ENCODE assay signal across 7 mouse cellular contexts in genomic region chr13:81426896-81427755, GRCm38 (mm10).
DNase-seq lines count a peak whose midpoint lies in the region; ATAC-seq and TF ChIP-seq lines count a peak whose summit lies in the region.

No protein-coding gene starts in this region.

- 75% methylated on average over 15 of the region's 15 CpGs for WGBS in limb, embryonic 14.5 days

- DNase-seq in spleen, postnatal 10 days (ENCODE audit: low spot score in 2 of 2), result peak; percentile 8 to 43
- no peak for DNase-seq in spleen, adult 12 weeks (ENCODE audit: low spot score)
- peak; percentile 80 for DNase-seq in adrenal gland, postnatal 10 days
- peak; percentile 49 for DNase-seq in embryo, embryonic 9.5 days (ENCODE audit: extremely low spot score)
- DNase-seq in induced T-regulatory cell, adult 2 months (ENCODE audit: low read depth), result peak; percentile 64
- peak; percentile 65 for DNase-seq in limb, embryonic 14.5 days (ENCODE audit: low spot score)
- peak; percentile 44 for DNase-seq in retina, adult 2 months (ENCODE audit: low read depth, low spot score)

- no peak overlapping the region for H3K4me2 ChIP-seq in limb, embryonic 14.5 days (replicated peaks; ENCODE audit: low read depth, low read length, severe bottlenecking)

- H3K9me3 ChIP-seq in limb, embryonic 14.5 days (ENCODE audit: control insufficient read depth, low read length), result no peaks in the 10 kb centered on the region

- no peaks in the 10 kb centered on the region for H3K27me3 ChIP-seq in limb, embryonic 14.5 days (ENCODE audit: control insufficient read depth, insufficient read depth, low read length)

- H3K4me1 ChIP-seq in limb, embryonic 14.5 days (ENCODE audit: control insufficient read depth, insufficient read depth, low read length), result 0 out of 2 replicates have a peak, but pooled peaks cover 3% of the 10 kb centered on the region

- TF ChIP-seq POLR2A in limb, embryonic 14.5 days (IDR thresholded peaks at IDR 0.05; ENCODE audit: borderline replicate concordance, extremely low read depth, insufficient read depth, insufficient read length), result no peak

- H3K36me3 ChIP-seq in limb, embryonic 14.5 days (ENCODE audit: control insufficient read depth, insufficient read depth, low read length), result no peaks in the 10 kb centered on the region

- ATAC-seq in limb, embryonic 14.5 days (ENCODE audit: low FRiP score, low read depth), result no peak

- no peak overlapping the region for H3K9ac ChIP-seq in limb, embryonic 14.5 days (ENCODE audit: low read depth, low read length, severe bottlenecking)

- H3K27ac ChIP-seq in limb, embryonic 14.5 days (replicated peaks; ENCODE audit: low read depth, low read length), result no peak overlapping the region

- no peak overlapping the region for H3K4me3 ChIP-seq in limb, embryonic 14.5 days (replicated peaks; ENCODE audit: low read length)
